In genomic region chr5:127453580-127453979, GRCm38 (mm10) we compare ENCODE assay signal across 9 mouse cellular contexts.
DNase-seq lines count a peak whose midpoint lies in the region; ATAC-seq and TF ChIP-seq lines count a peak whose summit lies in the region.
"Had no signal": no experiment of that assay in that cellular context is flagged by ENCODE, and none has a peak within 500 bp of the region (broad histone marks: within the 10 kb centered on the region; RNA-seq: fewer than 3 reads in every experiment).

No protein-coding gene starts in this region.

- ATAC-seq in CD4-positive, CD25-positive, alpha-beta regulatory T cell, adult 4 months, result no peak
- no peak for ATAC-seq in kidney, embryonic 16.5 days (ENCODE audit: low FRiP score, low TSS enrichment)

- TF ChIP-seq POLR2A in kidney, adult 2 months (IDR thresholded peaks at IDR 0.05; ENCODE audit: low read depth, low read length), result no peak

- H3K9ac ChIP-seq in kidney, embryonic 16.5 days (replicated peaks; ENCODE audit: low read length), result no peak overlapping the region
- H3K9ac ChIP-seq: liver, embryonic 15.5 days had no signal

- DNase-seq in CD4-positive, CD25-positive, alpha-beta regulatory T cell, adult 2 months (ENCODE audit: low read depth, low spot score), result peak; percentile 4
- DNase-seq in kidney, adult 2 months, result no peak
- DNase-seq in B cell, adult 2 months, result peak; percentile 6 to 9
- DNase-seq in forelimb bud, embryonic 11.5 days (ENCODE audit: low read depth, low spot score), result peak; percentile 28
- peak; percentile 19 for DNase-seq in naive thymus-derived CD4-positive, alpha-beta T cell, adult 2 months (ENCODE audit: low read depth)
- DNase-seq in gastrocnemius, postnatal 10 days, result no peak

- H3K4me1 ChIP-seq in kidney, adult 2 months (ENCODE audit: control insufficient read depth, insufficient read depth, low read length), result no peaks in the 10 kb centered on the region
- no peaks in the 10 kb centered on the region for H3K4me1 ChIP-seq in kidney, embryonic 16.5 days (ENCODE audit: insufficient read depth, low read length)
- H3K4me1 ChIP-seq: liver, embryonic 15.5 days had no signal

- no peaks in the 10 kb centered on the region for H3K36me3 ChIP-seq in kidney, adult 2 months (ENCODE audit: control insufficient read depth, insufficient read depth, low read length)
- no peaks in the 10 kb centered on the region for H3K36me3 ChIP-seq in kidney, embryonic 16.5 days (ENCODE audit: insufficient read depth, low read length)
- H3K36me3 ChIP-seq: liver, embryonic 15.5 days had no signal

- H3K9me3 ChIP-seq in kidney, embryonic 16.5 days (ENCODE audit: low read length), result peaks cover 5% of the 10 kb centered on the region; the same call in 1 of the 2 replicates

- H3K27me3 ChIP-seq in kidney, adult 2 months (replicated peaks; ENCODE audit: control insufficient read depth, insufficient read depth, low read length), result no peaks in the 10 kb centered on the region
- H3K27me3 ChIP-seq in kidney, embryonic 16.5 days (ENCODE audit: insufficient read depth, low read length), result no peaks in the 10 kb centered on the region
- H3K27me3 ChIP-seq: liver, embryonic 15.5 days had no signal

- no peak overlapping the region for H3K4me3 ChIP-seq in kidney, adult 2 months (ENCODE audit: insufficient read depth, low read depth, low read length)
- H3K4me3 ChIP-seq in kidney, embryonic 16.5 days (ENCODE audit: low read length), result no peak overlapping the region
- H3K4me3 ChIP-seq: liver, embryonic 15.5 days had no signal

- TF ChIP-seq CTCF in kidney, adult 2 months (conservative IDR thresholded peaks at IDR 0.05; ENCODE audit: insufficient read depth, insufficient read length, low read depth, low read length), result 0 out of 2 replicates have a peak, but pooled peaks have one; percentile 20

- H3K4me2 ChIP-seq in kidney, embryonic 16.5 days (replicated peaks; ENCODE audit: low read depth, low read length), result no peak overlapping the region
- H3K4me2 ChIP-seq: liver, embryonic 15.5 days had no signal

- WGBS in kidney, adult 2 months, result 32% methylated on average over 4 of the region's 4 CpGs
- WGBS in kidney, embryonic 16.5 days, result 31% methylated on average over 4 of the region's 4 CpGs

- H3K27ac ChIP-seq in kidney, adult 2 months (ENCODE audit: insufficient read depth, low read depth, low read length), result no peak overlapping the region
- H3K27ac ChIP-seq in kidney, embryonic 16.5 days (ENCODE audit: low read length), result no peak overlapping the region
- H3K27ac ChIP-seq: liver, embryonic 15.5 days had no signal

Comparison
In these comparisons a context has a peak if more than half of its experiments do, and no peak if none do; other contexts are left out.
1. DNase-seq: peak in CD4-positive, CD25-positive, alpha-beta regulatory T cell, adult 2 months (single experiment), B cell, adult 2 months (2 of 2), forelimb bud, embryonic 11.5 days (single experiment) and naive thymus-derived CD4-positive, alpha-beta T cell, adult 2 months (single experiment); none in kidney, adult 2 months (single experiment) and gastrocnemius, postnatal 10 days (single experiment).